Mouse (Mus musculus): ENCODE results near the gene Pramef25.
"Not testable (repeated sequence)": the region's sequence is repeated elsewhere in the genome, so short reads cannot be mapped to it uniquely, and the experiment has no call there.

DNA sequence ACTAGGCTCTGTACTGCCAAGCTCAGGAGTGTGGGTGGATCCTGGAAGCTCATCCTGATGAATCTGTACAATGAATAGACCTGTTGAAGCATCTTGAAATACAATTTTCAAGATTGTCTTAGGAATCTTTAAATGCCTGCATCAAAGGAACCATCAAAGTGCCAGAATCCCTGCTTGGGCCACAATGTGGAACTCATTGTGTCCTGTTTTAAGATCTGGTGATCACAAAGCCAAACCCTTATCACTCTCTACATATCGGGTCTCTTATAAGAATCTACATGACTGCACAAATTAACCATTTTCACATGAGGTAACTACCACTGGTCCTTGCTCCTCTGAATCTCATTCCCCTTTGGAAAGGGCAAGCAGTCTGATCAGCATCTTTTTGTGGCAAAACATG lies at the start of gene Pramef25:
- TF ChIP-seq SRF (IDR thresholded peaks at IDR 0.05; ENCODE audit: control insufficient read depth, insufficient read length, low read depth); TCF12 (IDR thresholded peaks at IDR 0.05; ENCODE audit: insufficient read depth, poor library complexity, severe bottlenecking); MYOG (IDR thresholded peaks at IDR 0.05; ENCODE audit: control insufficient read depth in 1 of 3, insufficient read depth in 1 of 3, insufficient read length in 2 of 3, low read depth in 2 of 3): not testable (repeated sequence)

Measured in myocyte (in vitro differentiated cells).